Mouse (Mus musculus): Measurements from ENCODE around the gene Svs4.
"Not testable (repeated sequence)": the region's sequence is repeated elsewhere in the genome, so short reads cannot be mapped to it uniquely, and the experiment has no call there.

GRCm38 (mm10) chr2:164316451-164316850, 38.2 kb upstream of the Svs4 start, which contains the start of gene Svs6:
- TF ChIP-seq CTCF, EP300 (IDR thresholded peaks at IDR 0.05; ENCODE audit: low read depth): not testable (repeated sequence)
